Mouse (Mus musculus) forebrain, postnatal 0 days (tissue): ENCODE results near the gene Kcnk10. TPM values are rescaled to one million over a fixed set of nuclear protein-coding genes. Genes with fewer than 3 reads are reported as not detected.

Experiments used
- ATAC-seq: fragments of 200-750 bp; cut with Nextera tagmentation; 2 replicates; pipeline ENCODE4 v1.8.0; 2017; ENCODE audit warnings: mild to moderate bottlenecking, moderate library complexity
- DNase-seq: peaks from one replicate; pipeline ENCODE4 v3.0.0-alpha.2; 2015
- H3K27ac ChIP-seq: fragments of 300-500 bp; sonication (generic); 2 replicates; pipeline ENCODE4 v1.5.1; 2014; ENCODE audit warnings: low read depth, mild to moderate bottlenecking, antibody characterized with exemption, low read length, moderate library complexity, mixed read lengths
- H3K27me3 ChIP-seq: fragments of 300-500 bp; sonication (generic); 2 replicates; pipeline ENCODE4 v1.6.1; 2014; ENCODE audit warnings: mild to moderate bottlenecking, low read length, mixed read lengths; ENCODE audit not compliant: insufficient read depth
- H3K36me3 ChIP-seq: fragments of 300-500 bp; sonication (generic); 2 replicates; pipeline ENCODE4 v1.6.1; 2014; ENCODE audit warnings: mild to moderate bottlenecking, moderate library complexity; ENCODE audit not compliant: insufficient read depth
- H3K4me1 ChIP-seq: fragments of 300-500 bp; sonication (generic); 2 replicates; pipeline ENCODE4 v1.6.1; 2014; ENCODE audit warnings: antibody characterized with exemption; ENCODE audit not compliant: insufficient read depth
- H3K4me2 ChIP-seq: fragments of 300-500 bp; sonication (generic); 2 replicates; pipeline ENCODE4 v1.6.1; 2014; ENCODE audit warnings: low read depth, mild to moderate bottlenecking, moderate library complexity
- H3K4me3 ChIP-seq: fragments of 300-500 bp; sonication (generic); 2 replicates; pipeline ENCODE4 v1.5.1; 2014; ENCODE audit warnings: low read depth, low read length, mixed read lengths
- H3K9ac ChIP-seq: fragments of 300-500 bp; sonication (generic); 2 replicates; pipeline ENCODE4 v1.6.1; 2014; ENCODE audit warnings: mild to moderate bottlenecking
- H3K9me3 ChIP-seq: fragments of 300-500 bp; sonication (generic); 2 replicates; pipeline ENCODE4 v1.6.1; 2016; ENCODE audit warnings: low read length
- CTCF ChIP-seq: sonication (generic); IDR thresholded peaks from 2 replicates; pipeline ENCODE4 v1.5.1; 2016; ENCODE audit warnings: antibody characterized with exemption, control low read depth, low read depth
- WGBS: fragments of 180-500 bp; shearing (Covaris S2); extraction: QIAGEN DNeasy Blood & Tissue Kit; methylation state at CpG from one replicate; pipeline ENCODE4 v1.1.7; 2014; 5-methylcytosine and 5-hydroxymethylcytosine counted together
- polyA plus RNA-seq: library from polyadenylated mRNA; unstranded; fragments of >200 nt; fragmentation: Nextera tagmentation; extraction: Ambion mirVana; gene quantifications from 2 replicates; pipeline ENCODE4 v1.2.1, GENCODE M21; 2015
- total RNA-seq: library from RNA; depleted of rRNA; stranded (reverse); fragments of >200 nt; gene quantifications from 2 replicates; pipeline ENCODE4 v1.2.3, GENCODE M21; 2014

The Kcnk10 gene
- total and polyA plus RNA-seq, 2 experiments from 2014 or later, result 40.9 to 59.7 TPM

GRCm38 (mm10) chr12:98477673-98478461 lies 100.2 kb downstream of the Kcnk10 start:
- DNase-seq (no peak), ATAC-seq (peak; percentile 37; the same call in 1 of the 2 replicates)
- 13% methylated on average over 8 of the region's 8 CpGs for WGBS
- no peak for TF ChIP-seq CTCF
- Histone ChIP-seq H3K36me3 (no peaks in the 10 kb centered on the region), H3K4me1 (peaks cover 14% of the 10 kb centered on the region; the same call in 1 of the 2 replicates), H3K27me3 (no peaks in the 10 kb centered on the region), H3K4me3 (no peak overlapping the region), H3K4me2 (no peak overlapping the region), H3K9ac (no peak overlapping the region), H3K9me3 (no peaks in the 10 kb centered on the region), H3K27ac (peak overlapping the region; percentile 46; the same call in 1 of the 2 replicates)

GRCm38 (mm10) chr12:98471232-98471631 lies 106.9 kb downstream of the Kcnk10 start:
- Histone ChIP-seq H3K27ac (no peak overlapping the region), H3K4me3 (no peak overlapping the region), H3K27me3 (no peaks in the 10 kb centered on the region), H3K9ac (no peak overlapping the region), H3K4me1 (no peaks in the 10 kb centered on the region), H3K36me3 (0 out of 2 replicates have a peak, but pooled peaks cover 10% of the 10 kb centered on the region), H3K4me2 (no peak overlapping the region), H3K9me3 (no peaks in the 10 kb centered on the region)
- 84% methylated on average over 5 of the region's 5 CpGs for WGBS
- TF ChIP-seq CTCF, result no peak
- ATAC-seq (no peak), DNase-seq (no peak)

GRCm38 (mm10) chr12:98470097-98470496 lies 108.0 kb downstream of the Kcnk10 start:
- no peak for ATAC-seq
- no peak overlapping the region for H3K9ac ChIP-seq
- H3K36me3 ChIP-seq, result 0 out of 2 replicates have a peak, but pooled peaks cover 10% of the 10 kb centered on the region
- no peak for TF ChIP-seq CTCF
- DNase-seq, result no peak
- no peaks in the 10 kb centered on the region for H3K27me3 ChIP-seq
- no peak overlapping the region for H3K27ac ChIP-seq
- no peaks in the 10 kb centered on the region for H3K4me1 ChIP-seq
- WGBS, result 85% methylated on average over 3 of the region's 3 CpGs
- no peak overlapping the region for H3K4me2 ChIP-seq
- no peak overlapping the region for H3K4me3 ChIP-seq
- H3K9me3 ChIP-seq, result no peaks in the 10 kb centered on the region

GRCm38 (mm10) chr12:98467793-98468192 lies 110.3 kb downstream of the Kcnk10 start:
- Histone ChIP-seq H3K4me3 (no peak overlapping the region), H3K36me3 (0 out of 2 replicates have a peak, but pooled peaks cover 10% of the 10 kb centered on the region), H3K27ac (no peak overlapping the region), H3K4me1 (no peaks in the 10 kb centered on the region), H3K4me2 (no peak overlapping the region), H3K9ac (no peak overlapping the region), H3K27me3 (no peaks in the 10 kb centered on the region), H3K9me3 (no peaks in the 10 kb centered on the region)
- 90% methylated on average over 4 of the region's 4 CpGs for WGBS
- TF ChIP-seq CTCF, result no peak
- no peak for ATAC-seq
- DNase-seq, result no peak

GRCm38 (mm10) chr12:98459889-98460288 lies 118.2 kb downstream of the Kcnk10 start:
- ATAC-seq (no peak), DNase-seq (peak; percentile 22)
- TF ChIP-seq CTCF, result peak; percentile 55
- H3K9ac ChIP-seq, result no peak overlapping the region
- H3K36me3 ChIP-seq, result no peaks in the 10 kb centered on the region
- no peaks in the 10 kb centered on the region for H3K9me3 ChIP-seq
- no peak overlapping the region for H3K27ac ChIP-seq
- peaks cover 7% of the 10 kb centered on the region; the same call in 1 of the 2 replicates for H3K4me1 ChIP-seq
- WGBS, result 56% methylated on average over 3 of the region's 3 CpGs
- H3K4me2 ChIP-seq, result no peak overlapping the region
- H3K27me3 ChIP-seq, result no peaks in the 10 kb centered on the region
- H3K4me3 ChIP-seq, result no peak overlapping the region

GRCm38 (mm10) chr12:98458944-98459343 lies 119.2 kb downstream of the Kcnk10 start:
- peaks cover 7% of the 10 kb centered on the region; the same call in 1 of the 2 replicates for H3K4me1 ChIP-seq
- ATAC-seq, result peak; percentile 40; the same call in 1 of the 2 replicates
- 66% methylated on average over 4 of the region's 4 CpGs for WGBS
- H3K4me2 ChIP-seq, result no peak overlapping the region
- no peaks in the 10 kb centered on the region for H3K27me3 ChIP-seq
- H3K4me3 ChIP-seq, result no peak overlapping the region
- peak overlapping the region; percentile 69 for H3K27ac ChIP-seq
- no peaks in the 10 kb centered on the region for H3K36me3 ChIP-seq
- no peaks in the 10 kb centered on the region for H3K9me3 ChIP-seq
- no peak for TF ChIP-seq CTCF
- H3K9ac ChIP-seq, result no peak overlapping the region
- DNase-seq, result peak; percentile 20

- no peaks in the 10 kb centered on the region for H3K9me3 ChIP-seq
- peak; percentile 53 for DNase-seq
- ATAC-seq, result peak; percentile 68
- 52% methylated on average over 5 of the region's 5 CpGs for WGBS
- peaks cover 7% of the 10 kb centered on the region; the same call in 1 of the 2 replicates for H3K4me1 ChIP-seq
- H3K27me3 ChIP-seq, result no peaks in the 10 kb centered on the region
- no peak for TF ChIP-seq CTCF
- no peak overlapping the region for H3K4me3 ChIP-seq
- H3K27ac ChIP-seq, result peak overlapping the region; percentile 69
- 0 out of 2 replicates have a peak, but pooled peaks cover 2% of the 10 kb centered on the region for H3K36me3 ChIP-seq
- no peak overlapping the region for H3K4me2 ChIP-seq
- H3K9ac ChIP-seq, result no peak overlapping the region
Measured at GRCm38 (mm10) chr12:98458516-98458915, 119.6 kb downstream of the Kcnk10 start.
